Mouse (Mus musculus): ENCODE results near the gene Ccdc88c.
A peak's percentile ranks its signal among the peaks of the same experiment; 100 is the strongest.

The Ccdc88c gene

GRCm38 (mm10) chr12:100875960-100876359 is 152.9 kb downstream of the Ccdc88c start:
- no peak for DNase-seq

- DNase-seq, result no peak
These were observed 153.3 kb downstream of the Ccdc88c start for GRCm38 (mm10) chr12:100875553-100875952.

- DNase-seq, result no peak
These were observed 155.2 kb downstream of the Ccdc88c start for GRCm38 (mm10) chr12:100873612-100874011.

- no peak for DNase-seq
These were observed 157.0 kb downstream of the Ccdc88c start for GRCm38 (mm10) chr12:100871841-100872240.

GRCm38 (mm10) chr12:100871234-100871633 is 157.6 kb downstream of the Ccdc88c start:
- no peak for DNase-seq

GRCm38 (mm10) chr12:100868049-100868622 is 160.7 kb downstream of the Ccdc88c start:
- no peak for DNase-seq

- DNase-seq, result peak; percentile 92
These were observed 161.8 kb downstream of the Ccdc88c start for GRCm38 (mm10) chr12:100867097-100867496.

GRCm38 (mm10) chr12:100865509-100866078 is 163.3 kb downstream of the Ccdc88c start:
- no peak for DNase-seq

GRCm38 (mm10) chr12:100865072-100865471 is 163.8 kb downstream of the Ccdc88c start:
- DNase-seq, result no peak

GRCm38 (mm10) chr12:100862856-100863446 is 165.9 kb downstream of the Ccdc88c start:
- DNase-seq, result no peak

GRCm38 (mm10) chr12:100862272-100862671 is 166.6 kb downstream of the Ccdc88c start:
- DNase-seq, result no peak
